Mouse (Mus musculus): Measurements from ENCODE around the gene Zc3h12a. TPM values are rescaled to one million over a fixed set of nuclear protein-coding genes. Genes with fewer than 3 reads are reported as not detected.
A peak's percentile ranks its signal among the peaks of the same experiment; 100 is the strongest.

The Zc3h12a gene
- polyA plus RNA-seq, 1 experiment from 2014 or later: 0.26 TPM

DNA sequence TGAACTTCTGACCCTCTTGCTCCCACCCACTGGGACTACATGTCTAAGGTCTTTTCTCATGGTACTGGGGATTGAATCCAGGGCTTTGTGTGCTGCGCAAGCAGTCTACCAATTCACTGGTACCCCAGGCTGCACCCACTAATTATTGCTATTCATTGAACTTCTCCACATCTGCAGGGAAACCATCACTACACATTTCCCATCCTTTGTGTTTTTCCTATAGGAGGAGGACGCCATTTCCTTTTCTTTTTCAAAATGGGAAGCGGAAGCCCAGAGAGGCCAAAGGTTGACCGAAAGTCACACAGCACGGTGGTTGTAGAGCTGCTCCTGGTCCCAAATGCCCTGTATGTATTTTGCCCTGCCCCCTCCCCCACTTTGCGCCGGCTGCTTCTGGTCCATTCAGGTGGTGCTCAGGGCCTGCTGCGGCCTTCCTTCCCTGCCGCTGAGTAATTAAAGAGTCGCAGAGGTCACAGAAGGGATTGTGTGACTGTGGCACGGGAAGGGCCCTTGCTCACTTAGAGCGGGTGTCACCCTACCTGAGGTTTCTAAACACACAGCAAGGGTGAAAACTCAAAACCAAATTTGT is 8.8 kb upstream of the Zc3h12a start:
- no peaks in the 10 kb centered on the region for H3K9me3 ChIP-seq
- H3K4me1 ChIP-seq: peaks cover 6% of the 10 kb centered on the region
- no peaks in the 10 kb centered on the region for H3K36me3 ChIP-seq (replicated peaks)
- DNase-seq (ENCODE audit: extremely low spot score, low spot score): no peak
- no peak overlapping the region for H3K4me3 ChIP-seq
- H3K27ac ChIP-seq: no peak overlapping the region
- 51% methylated on average over 12 of the region's 12 CpGs for WGBS
- H3K27me3 ChIP-seq (ENCODE audit: poor library complexity, severe bottlenecking): peaks cover 3% of the 10 kb centered on the region; the same call in 1 of the 2 replicates

DNA sequence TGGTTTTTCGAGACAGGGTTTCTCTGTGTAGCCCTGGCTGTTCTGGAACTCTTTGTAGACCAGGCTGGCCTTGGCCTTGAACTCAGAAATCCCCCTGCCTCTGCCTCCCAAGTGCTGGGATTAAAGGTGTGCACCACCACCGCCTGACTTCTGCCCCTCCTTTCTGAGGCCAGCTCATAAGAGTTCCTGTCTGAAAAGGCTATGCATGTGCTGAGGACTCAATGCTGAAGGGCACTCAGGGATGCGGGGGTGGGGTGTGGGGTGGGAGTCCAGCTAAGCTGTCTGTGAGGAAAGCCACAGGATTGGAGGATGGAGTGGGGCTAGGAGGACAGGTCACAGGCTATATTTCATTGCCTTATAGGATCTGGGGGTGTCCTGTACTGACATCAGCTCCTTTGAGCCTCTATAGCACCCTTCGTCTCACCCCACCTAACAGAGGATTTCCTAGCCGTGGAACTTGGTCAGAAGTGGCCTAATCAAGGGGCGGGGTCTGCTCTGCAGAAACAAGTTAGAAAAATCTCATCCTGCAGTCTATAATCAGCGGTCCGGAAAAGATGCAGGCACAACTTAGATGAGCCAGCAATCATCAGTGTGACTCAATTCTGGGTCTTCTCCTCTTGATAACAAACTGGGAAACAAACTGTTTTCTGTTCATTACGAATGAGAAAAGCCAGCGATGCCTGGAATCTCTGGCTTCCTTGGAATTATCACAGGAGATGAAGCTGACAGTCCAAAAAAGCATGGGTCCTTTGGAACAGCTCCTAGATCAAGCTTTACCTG is 7.6 kb upstream of the Zc3h12a start:
- WGBS: 82% methylated on average over 10 of the region's 10 CpGs

DNA sequence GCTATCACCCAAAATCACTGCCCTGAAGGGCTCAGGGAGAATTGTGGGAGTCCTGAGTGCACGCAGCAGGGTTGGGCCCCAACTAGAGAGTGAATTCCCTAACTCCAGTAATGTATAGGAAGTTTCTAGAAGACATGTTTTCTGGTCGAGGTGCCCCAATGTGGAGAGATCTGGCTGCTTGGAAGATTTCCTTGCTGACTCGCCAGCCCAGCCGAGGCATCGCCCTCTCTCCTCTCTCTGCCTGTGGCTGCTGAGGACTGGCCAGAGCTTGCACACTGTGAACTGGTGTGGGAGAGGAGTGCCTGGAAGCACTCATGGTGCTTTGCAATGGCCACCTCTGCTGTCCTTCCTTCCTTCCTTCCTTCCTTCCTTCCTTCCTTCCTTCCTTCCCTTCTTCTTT is 7.0 kb upstream of the Zc3h12a start:
- Histone ChIP-seq H3K9me3 (no peaks in the 10 kb centered on the region), H3K36me3 (replicated peaks) (no peaks in the 10 kb centered on the region), H3K4me1 (peaks cover 6% of the 10 kb centered on the region), H3K27me3 (ENCODE audit: poor library complexity, severe bottlenecking) (peaks cover 8% of the 10 kb centered on the region; the same call in 1 of the 2 replicates), H3K27ac (no peak overlapping the region), H3K4me3 (no peak overlapping the region)
- 85% methylated on average over 5 of the region's 5 CpGs for WGBS
- no peak for DNase-seq (ENCODE audit: extremely low spot score, low spot score)

More for the DNA sequence above, 7.6 kb upstream of the Zc3h12a start:
- peaks cover 8% of the 10 kb centered on the region; the same call in 1 of the 2 replicates for H3K27me3 ChIP-seq (ENCODE audit: poor library complexity, severe bottlenecking)
- no peaks in the 10 kb centered on the region for H3K36me3 ChIP-seq (replicated peaks)
- peaks cover 6% of the 10 kb centered on the region for H3K4me1 ChIP-seq
- DNase-seq (ENCODE audit: extremely low spot score, low spot score): no peak
- H3K4me3 ChIP-seq: no peak overlapping the region
- no peaks in the 10 kb centered on the region for H3K9me3 ChIP-seq
- no peak overlapping the region for H3K27ac ChIP-seq

DNA sequence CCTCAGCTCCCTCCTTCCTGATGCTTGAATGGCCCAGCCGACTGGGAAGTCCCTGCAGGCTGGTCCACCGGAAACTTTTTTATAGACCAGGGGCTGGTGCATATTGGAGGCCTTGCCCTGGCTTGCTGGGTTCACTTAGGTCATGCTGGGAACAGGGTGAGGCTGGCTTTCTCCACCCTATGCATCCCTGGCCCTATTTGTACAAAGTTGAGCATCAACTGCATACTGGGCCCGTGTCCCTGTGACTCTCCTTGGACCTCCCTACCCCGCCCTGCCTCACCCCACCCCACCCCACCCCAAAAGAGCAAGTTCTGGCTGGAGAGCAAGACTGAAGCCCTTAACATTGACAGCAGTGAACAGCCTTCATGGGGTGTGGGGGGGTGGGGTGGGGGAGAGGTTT is 6.6 kb upstream of the Zc3h12a start:
- Histone ChIP-seq H3K27me3 (ENCODE audit: poor library complexity, severe bottlenecking) (peaks cover 9% of the 10 kb centered on the region; the same call in 1 of the 2 replicates), H3K4me3 (no peak overlapping the region), H3K36me3 (replicated peaks) (no peaks in the 10 kb centered on the region), H3K4me1 (peaks cover 6% of the 10 kb centered on the region), H3K27ac (no peak overlapping the region), H3K9me3 (no peaks in the 10 kb centered on the region)
- no peak for DNase-seq (ENCODE audit: extremely low spot score, low spot score)
- WGBS: 88% methylated on average over 4 of the region's 4 CpGs

DNA sequence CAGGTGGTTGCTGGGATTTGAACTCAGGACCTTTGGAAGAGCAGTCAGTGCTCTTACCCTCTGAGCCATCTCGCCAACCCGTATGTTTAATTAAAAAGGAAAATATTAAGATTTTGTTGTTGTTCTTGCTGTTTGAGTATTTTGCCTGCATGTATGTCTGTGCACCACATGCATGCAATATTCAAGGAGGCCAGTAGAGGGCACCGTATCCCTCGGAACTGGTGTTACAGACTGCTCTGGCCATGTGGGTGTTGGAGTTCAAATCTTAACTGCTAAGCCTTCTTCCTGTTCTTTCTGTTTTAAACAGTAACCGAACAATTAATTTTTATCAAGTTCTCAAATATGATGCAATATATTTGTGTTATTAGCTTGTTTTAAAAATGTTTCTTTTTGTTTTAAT is 4.8 kb upstream of the Zc3h12a start:
- 21% methylated on average over 5 of the region's 5 CpGs for WGBS

DNA sequence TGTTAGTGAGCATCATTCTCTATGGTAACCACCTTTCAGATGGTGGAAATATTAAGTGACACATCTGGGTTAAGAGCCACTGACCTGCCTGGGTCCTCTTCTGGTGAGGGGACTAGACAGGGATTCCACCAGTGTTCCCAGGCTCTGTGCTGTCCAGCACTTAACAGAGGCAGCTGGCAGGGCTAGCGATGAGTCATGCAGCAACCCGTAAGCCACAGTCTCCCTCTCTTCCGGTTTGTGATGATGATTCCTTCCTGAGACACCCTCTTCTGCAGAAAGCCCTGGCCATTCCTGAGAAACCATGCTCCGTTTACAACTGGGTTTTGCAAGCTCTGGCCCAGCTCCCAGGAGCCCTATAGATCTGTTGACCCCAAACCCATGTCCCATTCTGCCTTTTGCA is 3.9 kb upstream of the Zc3h12a start:
- Histone ChIP-seq H3K9me3 (no peaks in the 10 kb centered on the region), H3K36me3 (replicated peaks) (no peaks in the 10 kb centered on the region), H3K27me3 (ENCODE audit: poor library complexity, severe bottlenecking) (peaks cover 36% of the 10 kb centered on the region), H3K4me1 (peaks cover 22% of the 10 kb centered on the region), H3K4me3 (no peak overlapping the region), H3K27ac (no peak overlapping the region)
- WGBS: 87% methylated on average over 4 of the region's 4 CpGs
- DNase-seq (ENCODE audit: extremely low spot score, low spot score): no peak

More for the DNA sequence above, 4.8 kb upstream of the Zc3h12a start:
- H3K36me3 ChIP-seq (replicated peaks): no peaks in the 10 kb centered on the region
- peaks cover 16% of the 10 kb centered on the region for H3K4me1 ChIP-seq
- H3K27ac ChIP-seq: no peak overlapping the region
- H3K4me3 ChIP-seq: no peak overlapping the region
- peak; percentile 65 for DNase-seq (ENCODE audit: extremely low spot score, low spot score)
- no peaks in the 10 kb centered on the region for H3K9me3 ChIP-seq
- peaks cover 27% of the 10 kb centered on the region for H3K27me3 ChIP-seq (ENCODE audit: poor library complexity, severe bottlenecking)

DNA sequence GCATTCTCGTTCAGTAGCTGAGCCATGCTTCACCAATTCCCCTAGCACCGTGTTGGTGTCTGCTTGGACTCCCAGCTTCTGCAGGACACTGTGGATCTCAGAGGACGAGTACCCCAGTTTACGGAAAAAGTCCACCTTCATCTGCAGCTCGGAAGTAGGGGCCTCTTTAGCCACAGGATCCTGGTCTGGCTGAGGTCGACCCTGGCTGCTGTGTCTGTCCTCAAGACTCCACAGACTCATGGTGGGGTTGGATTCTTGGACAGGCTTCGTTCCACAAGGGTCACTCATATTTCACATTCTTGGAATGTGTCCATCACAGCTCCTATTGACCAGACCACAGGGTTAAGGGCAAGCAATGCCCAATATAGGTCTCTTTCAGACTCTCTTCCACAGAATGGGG is 879 bp downstream of the Zc3h12a start:
- Histone ChIP-seq H3K27me3 (ENCODE audit: poor library complexity, severe bottlenecking) (peaks cover 63% of the 10 kb centered on the region), H3K9me3 (no peaks in the 10 kb centered on the region), H3K4me1 (peaks cover 48% of the 10 kb centered on the region), H3K27ac (no peak overlapping the region), H3K36me3 (replicated peaks) (no peaks in the 10 kb centered on the region), H3K4me3 (peak overlapping the region; percentile 80)
- WGBS: 83% methylated on average over 7 of the region's 7 CpGs
- DNase-seq (ENCODE audit: extremely low spot score, low spot score): no peak

DNA sequence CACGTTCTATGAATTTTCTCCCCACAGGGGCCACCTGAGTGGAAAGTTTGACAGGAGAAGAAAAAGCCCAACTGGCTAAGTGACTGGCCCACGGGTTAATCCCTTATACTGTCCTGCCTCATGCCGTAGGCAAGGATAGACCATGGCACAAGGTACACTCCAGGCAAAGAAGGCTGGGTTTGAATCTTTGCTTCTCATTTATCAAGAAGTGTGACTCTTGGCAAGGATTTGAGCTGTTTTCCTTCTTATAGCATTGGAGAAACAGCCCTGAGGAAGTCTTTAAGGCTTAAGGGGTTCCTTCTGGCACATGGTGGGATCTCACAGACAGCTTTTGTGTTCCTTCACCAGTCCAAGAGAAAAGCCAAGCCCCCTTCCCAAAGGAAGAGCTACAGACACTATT is 1.5 kb downstream of the Zc3h12a start:
- Histone ChIP-seq H3K4me1 (peaks cover 48% of the 10 kb centered on the region), H3K27me3 (ENCODE audit: poor library complexity, severe bottlenecking) (peaks cover 58% of the 10 kb centered on the region), H3K4me3 (no peak overlapping the region), H3K36me3 (replicated peaks) (no peaks in the 10 kb centered on the region), H3K9me3 (no peaks in the 10 kb centered on the region), H3K27ac (no peak overlapping the region)
- no peak for DNase-seq (ENCODE audit: extremely low spot score, low spot score)
- WGBS: 89% methylated on average over 3 of the region's 3 CpGs

DNA sequence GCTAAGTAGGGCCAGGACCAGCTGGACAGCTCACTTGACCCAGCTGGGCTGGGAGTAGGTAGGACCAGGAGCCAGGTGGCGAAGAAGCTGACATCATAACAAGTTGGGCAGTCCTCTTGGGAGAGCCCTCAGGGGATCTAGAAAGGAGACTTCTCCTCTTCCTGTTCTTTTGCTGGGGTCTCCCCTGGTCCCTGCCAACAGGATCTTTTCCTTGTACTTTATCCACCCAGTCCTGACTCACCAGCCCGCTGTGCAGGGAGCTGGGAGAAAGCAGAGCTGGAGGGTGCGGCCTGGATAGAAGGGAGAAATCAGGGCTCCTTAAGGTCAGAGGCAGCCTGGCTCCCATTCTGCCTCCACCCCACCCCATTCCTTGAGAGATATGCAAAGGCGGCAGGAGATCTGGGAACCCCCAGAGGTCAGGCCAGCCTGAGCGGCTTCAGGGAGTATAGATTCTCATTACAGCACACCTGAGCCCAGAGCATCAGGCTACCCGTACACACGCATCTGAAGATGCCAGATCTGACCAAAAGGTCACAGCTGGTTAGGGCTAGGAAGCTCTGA is 2.2 kb downstream of the Zc3h12a start:
- no peak for DNase-seq (ENCODE audit: extremely low spot score, low spot score)
- WGBS: 71% methylated on average over 7 of the region's 7 CpGs
- Histone ChIP-seq H3K36me3 (replicated peaks) (no peaks in the 10 kb centered on the region), H3K27me3 (ENCODE audit: poor library complexity, severe bottlenecking) (peaks cover 55% of the 10 kb centered on the region), H3K27ac (no peak overlapping the region), H3K9me3 (no peaks in the 10 kb centered on the region), H3K4me3 (no peak overlapping the region), H3K4me1 (peaks cover 48% of the 10 kb centered on the region)

DNA sequence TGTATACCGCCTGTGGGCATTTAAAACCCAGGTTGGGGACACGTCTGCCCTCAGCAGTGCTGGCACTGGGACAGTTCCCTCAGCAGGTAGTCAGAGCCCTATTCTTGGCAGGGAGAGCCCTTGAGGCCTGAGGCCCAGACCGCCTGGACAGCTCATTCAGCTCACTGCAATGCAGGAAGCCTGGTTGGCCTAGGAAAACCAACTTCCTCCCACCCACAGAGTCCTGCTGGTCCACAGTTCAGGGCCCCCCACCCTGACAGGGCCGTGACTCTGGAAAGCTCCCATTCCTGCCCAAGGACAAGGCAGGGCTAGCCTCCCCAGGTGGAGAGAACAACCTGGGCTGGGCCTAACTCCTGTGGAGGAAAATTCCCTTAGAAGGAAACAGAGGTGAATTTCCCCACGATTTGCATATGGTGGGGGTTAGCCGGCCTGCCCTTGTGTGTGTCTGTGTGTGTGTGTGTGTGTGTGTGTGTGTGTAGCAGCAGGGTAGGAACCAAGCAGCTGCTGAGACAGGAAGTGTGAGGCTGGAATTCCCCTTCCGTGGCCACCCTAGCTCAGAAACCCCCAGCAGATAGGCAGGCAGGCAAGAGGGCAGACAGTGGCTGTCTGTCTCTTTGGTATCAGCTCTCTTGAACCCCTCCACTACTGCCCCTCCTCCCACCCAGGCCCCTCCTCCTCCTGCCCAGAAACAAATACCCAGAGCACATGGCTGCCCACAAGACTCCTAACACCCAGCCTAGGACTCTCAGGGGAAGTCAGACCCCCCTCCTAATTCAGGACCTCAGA is 3.0 kb downstream of the Zc3h12a start:
- H3K4me1 ChIP-seq: peaks cover 48% of the 10 kb centered on the region
- peaks cover 62% of the 10 kb centered on the region for H3K27me3 ChIP-seq (ENCODE audit: poor library complexity, severe bottlenecking)
- 33% methylated on average over 7 of the region's 7 CpGs for WGBS
- H3K36me3 ChIP-seq (replicated peaks): no peaks in the 10 kb centered on the region
- 0 out of 2 replicates have a peak overlapping the region, but pooled peaks have one; percentile 0 for H3K27ac ChIP-seq
- no peak for DNase-seq (ENCODE audit: extremely low spot score, low spot score)
- H3K9me3 ChIP-seq: no peaks in the 10 kb centered on the region
- no peak overlapping the region for H3K4me3 ChIP-seq

DNA sequence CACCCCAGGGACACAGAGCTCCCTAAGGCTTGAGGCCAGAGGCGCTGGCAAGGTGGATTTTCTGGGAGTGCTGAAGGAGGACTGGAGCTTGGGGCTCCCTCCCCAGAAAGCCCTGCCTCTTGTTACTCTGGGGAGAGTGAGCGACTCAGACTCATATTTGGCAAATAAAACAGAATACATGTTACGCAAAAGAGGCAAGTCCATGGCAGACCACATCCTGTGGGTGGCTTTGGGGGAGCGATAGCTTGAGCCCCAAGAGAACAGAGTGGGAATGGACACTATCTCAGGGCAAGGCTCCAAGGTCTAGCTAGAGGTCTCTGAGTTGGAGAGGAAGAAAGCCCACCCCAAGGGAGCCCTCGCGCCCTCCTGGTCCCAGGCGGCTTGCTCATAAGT is 4.4 kb downstream of the Zc3h12a start:
- 66% methylated on average over 7 of the region's 7 CpGs for WGBS
- Histone ChIP-seq H3K36me3 (replicated peaks) (no peaks in the 10 kb centered on the region), H3K4me3 (no peak overlapping the region), H3K27me3 (ENCODE audit: poor library complexity, severe bottlenecking) (peaks cover 55% of the 10 kb centered on the region), H3K27ac (peak overlapping the region; percentile 65), H3K4me1 (peaks cover 52% of the 10 kb centered on the region), H3K9me3 (no peaks in the 10 kb centered on the region)
- DNase-seq (ENCODE audit: extremely low spot score, low spot score): no peak

DNA sequence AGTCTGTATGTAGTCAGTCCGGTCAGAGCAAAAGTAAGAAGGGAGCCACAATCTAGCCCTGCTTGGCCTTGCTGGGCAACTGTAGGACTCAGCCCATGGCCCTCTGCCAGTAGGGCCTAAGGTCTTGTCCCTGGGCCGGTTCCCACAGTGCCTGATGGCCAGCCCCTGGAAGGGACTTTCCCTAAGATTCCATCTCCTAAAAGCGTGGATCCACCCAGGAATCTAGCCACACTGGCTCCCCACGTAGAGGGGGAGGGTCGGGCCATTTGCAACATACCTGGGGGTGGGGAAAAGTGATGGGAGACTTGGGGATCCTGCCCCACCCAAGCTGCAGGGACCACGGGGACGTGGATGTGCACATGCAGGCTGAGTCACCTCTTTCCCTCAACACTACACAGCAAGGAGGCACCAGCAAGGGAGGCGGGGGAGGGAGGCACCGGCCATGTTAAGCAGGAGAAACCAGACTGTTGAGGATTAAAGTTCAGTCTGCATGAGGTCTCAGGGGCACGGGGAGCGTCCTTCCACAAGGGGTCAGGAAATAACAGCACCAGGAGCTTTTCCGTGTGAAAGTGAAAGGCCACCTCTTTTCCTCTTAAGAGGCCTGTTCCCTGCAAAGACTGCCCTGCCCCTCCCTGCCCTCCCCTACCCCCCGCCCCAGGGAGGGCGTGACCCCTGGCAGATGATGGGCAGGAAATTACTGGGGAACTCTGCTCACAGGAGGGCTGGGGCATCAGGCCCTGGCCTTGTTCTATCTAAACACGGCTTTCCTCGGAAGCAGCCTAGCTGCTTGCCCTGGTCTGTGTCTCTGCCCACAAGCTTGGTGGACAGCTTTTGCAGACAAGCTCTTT is 5.0 kb downstream of the Zc3h12a start:
- H3K4me1 ChIP-seq: peaks cover 46% of the 10 kb centered on the region
- no peak for DNase-seq (ENCODE audit: extremely low spot score, low spot score)
- H3K9me3 ChIP-seq: no peaks in the 10 kb centered on the region
- no peak overlapping the region; the same call in 1 of the 2 replicates for H3K4me3 ChIP-seq
- WGBS: 19% methylated on average over 16 of the region's 16 CpGs
- H3K36me3 ChIP-seq (replicated peaks): no peaks in the 10 kb centered on the region
- H3K27ac ChIP-seq: peak overlapping the region; percentile 65
- peaks cover 49% of the 10 kb centered on the region for H3K27me3 ChIP-seq (ENCODE audit: poor library complexity, severe bottlenecking)

All from forebrain, embryonic 10.5 days (tissue).